Mouse (Mus musculus) C2C12 (cell line): ENCODE data around the gene Pnrc2.

ENCODE experiments used
- CEBPB ChIP-seq: IDR thresholded peaks from one replicate; pipeline ENCODE4 v1.6.1; 2011; ENCODE audit warnings: low read depth, mild to moderate bottlenecking, control low read depth, moderate library complexity
- CTCF ChIP-seq: IDR thresholded peaks from one replicate; pipeline ENCODE4 v1.5.1; 2011; ENCODE audit not compliant: control insufficient read depth, insufficient read depth, insufficient read length
- USF1 ChIP-seq: IDR thresholded peaks from one replicate; pipeline ENCODE4 v1.6.1; 2011; ENCODE audit warnings: low read depth, mild to moderate bottlenecking, control low read depth, moderate library complexity

DNA sequence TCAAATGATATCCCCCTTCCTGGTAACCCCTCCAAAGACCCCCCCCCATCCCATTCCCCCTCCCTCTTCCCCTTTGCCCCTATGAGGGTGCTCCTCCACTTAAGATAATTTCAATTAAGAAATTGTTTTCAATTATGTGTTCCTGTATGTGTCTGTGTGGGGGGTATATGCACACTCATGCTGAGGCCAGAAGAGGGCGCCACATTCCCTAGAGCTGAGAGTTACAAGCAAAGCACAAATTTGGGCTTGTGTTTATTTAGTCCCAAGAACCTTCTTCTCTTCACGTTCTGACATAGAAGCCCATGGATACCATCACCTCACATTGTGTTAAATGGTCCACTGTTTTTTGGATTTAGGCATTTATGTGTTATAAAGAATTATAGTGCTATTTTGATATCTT lies 50.4 kb downstream of the Pnrc2 start:
- TF ChIP-seq CTCF, result no peak
- no peak for TF ChIP-seq CEBPB
- TF ChIP-seq USF1, result no peak
